Mouse (Mus musculus) heart, postnatal 0 days (tissue): ENCODE measurements around the gene Wwc1. TPM values are rescaled to one million over a fixed set of nuclear protein-coding genes. Genes with fewer than 3 reads are reported as not detected.

ENCODE experiments used
- ATAC-seq: fragments of 200-750 bp; cut with Nextera tagmentation; 2 replicates; pipeline ENCODE4 v1.8.0; 2017; ENCODE audit warnings: low read depth, moderate number of reproducible peaks, moderate library complexity; ENCODE audit not compliant: insufficient read depth
- DNase-seq: peaks from one replicate; pipeline ENCODE4 v3.0.0-alpha.2; 2016; ENCODE audit warnings: low spot score
- H3K27ac ChIP-seq: fragments of 300-500 bp; sonication (generic); 2 replicates; pipeline ENCODE4 v1.5.1; 2014; ENCODE audit warnings: low read depth, mild to moderate bottlenecking
- H3K27me3 ChIP-seq: fragments of 300-500 bp; sonication (generic); 2 replicates; pipeline ENCODE4 v1.6.1; 2014; ENCODE audit warnings: low read length, mixed read lengths; ENCODE audit not compliant: control insufficient read depth, insufficient read depth
- H3K36me3 ChIP-seq: fragments of 300-500 bp; sonication (generic); replicated peaks from 2 replicates; pipeline ENCODE4 v1.6.1; 2014; ENCODE audit warnings: low read length, mixed read lengths; ENCODE audit not compliant: control insufficient read depth, insufficient read depth
- H3K4me1 ChIP-seq: fragments of 300-500 bp; sonication (generic); 2 replicates; pipeline ENCODE4 v1.6.1; 2014; ENCODE audit warnings: antibody characterized with exemption; ENCODE audit not compliant: control insufficient read depth, insufficient read depth
- H3K4me2 ChIP-seq: fragments of 300-500 bp; sonication (generic); 2 replicates; pipeline ENCODE4 v1.6.1; 2014; ENCODE audit warnings: low read depth, mild to moderate bottlenecking, low read length, moderate library complexity
- H3K4me3 ChIP-seq: fragments of 300-500 bp; sonication (generic); 2 replicates; pipeline ENCODE4 v1.5.1; 2014; ENCODE audit warnings: low read depth, low read length
- H3K9ac ChIP-seq: fragments of 300-500 bp; sonication (generic); replicated peaks from 2 replicates; pipeline ENCODE4 v1.6.1; 2014; ENCODE audit warnings: low read depth, low read length, mixed read lengths
- H3K9me3 ChIP-seq: fragments of 300-500 bp; sonication (generic); replicated peaks from 2 replicates; pipeline ENCODE4 v1.6.1; 2016; ENCODE audit warnings: low read length; ENCODE audit not compliant: control insufficient read depth
- CTCF ChIP-seq: IDR thresholded peaks from 2 replicates; pipeline ENCODE4 v1.5.1; 2016; ENCODE audit warnings: antibody characterized with exemption, control low read depth, low read depth
- EP300 ChIP-seq: IDR thresholded peaks from 2 replicates; pipeline ENCODE4 v1.6.1; 2016; ENCODE audit warnings: antibody characterized with exemption, low read depth
- WGBS: fragments of 180-500 bp; shearing (Covaris S2); extraction: QIAGEN DNeasy Blood & Tissue Kit; methylation state at CpG from one replicate; pipeline ENCODE4 v1.1.7; 2014; 5-methylcytosine and 5-hydroxymethylcytosine counted together
- polyA plus RNA-seq: library from polyadenylated mRNA; unstranded; fragments of >200 nt; fragmentation: Nextera tagmentation; extraction: Ambion mirVana; gene quantifications from 2 replicates; pipeline ENCODE4 v1.2.1, GENCODE M21; 2015
- total RNA-seq: library from RNA; depleted of rRNA; stranded (reverse); fragments of >200 nt; gene quantifications from 2 replicates; pipeline ENCODE4 v1.2.3, GENCODE M21; 2014; ENCODE audit warnings: low replicate concordance

Gene Wwc1
- total and polyA plus RNA-seq, 2 experiments from 2014 or later: 0.31 to 1.6 TPM

DNA sequence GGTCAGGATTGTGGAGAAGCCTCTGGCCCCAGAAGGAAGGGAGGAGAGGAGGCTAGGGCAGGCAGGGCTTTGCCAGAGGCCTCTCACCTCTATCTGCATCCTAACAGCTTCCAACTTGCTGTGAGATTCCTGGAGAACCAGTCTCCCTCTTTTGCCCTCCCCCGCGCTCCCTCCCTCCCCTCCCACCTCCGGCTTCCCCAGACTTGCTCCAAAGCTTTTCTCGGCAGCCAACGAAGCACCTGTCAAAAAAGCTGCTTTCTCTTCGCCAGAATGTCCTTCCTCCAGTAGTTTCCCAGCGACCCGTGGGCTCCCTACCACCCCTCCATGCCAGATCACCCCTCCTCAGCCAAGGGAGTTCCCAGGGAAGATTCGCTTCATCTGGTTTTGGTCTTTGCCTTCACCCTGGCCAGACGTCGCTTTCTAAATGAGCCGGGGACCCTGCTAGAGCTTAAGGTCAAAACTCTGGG lies 1.0 kb downstream of the Wwc1 start:
- H3K36me3 ChIP-seq: no peaks in the 10 kb centered on the region
- H3K27me3 ChIP-seq: peaks cover 29% of the 10 kb centered on the region
- H3K27ac ChIP-seq: no peak overlapping the region
- H3K4me2 ChIP-seq: peak overlapping the region; percentile 100
- H3K4me3 ChIP-seq: peak overlapping the region; percentile 74
- H3K4me1 ChIP-seq: no peaks in the 10 kb centered on the region
- H3K9me3 ChIP-seq: no peaks in the 10 kb centered on the region
- no peak for DNase-seq
- WGBS: 3% methylated on average over 11 of the region's 12 CpGs
- no peak for TF ChIP-seq EP300
- TF ChIP-seq CTCF: no peak
- 0 out of 2 replicates have a peak overlapping the region, but pooled peaks have one; percentile 57 for H3K9ac ChIP-seq
- 0 out of 2 replicates have a peak, but pooled peaks have one; percentile 20 for ATAC-seq

GRCm38 (mm10) chr11:35977796-35978195 lies 2.5 kb downstream of the Wwc1 start:
- 83% methylated on average over 3 of the region's 3 CpGs for WGBS
- Histone ChIP-seq H3K4me1 (no peaks in the 10 kb centered on the region), H3K9me3 (no peaks in the 10 kb centered on the region), H3K27me3 (peaks cover 29% of the 10 kb centered on the region), H3K4me3 (no peak overlapping the region), H3K9ac (no peak overlapping the region), H3K27ac (no peak overlapping the region), H3K36me3 (no peaks in the 10 kb centered on the region), H3K4me2 (no peak overlapping the region)
- no peak for TF ChIP-seq EP300
- no peak for TF ChIP-seq CTCF
- DNase-seq (no peak), ATAC-seq (no peak)

- no peak overlapping the region for H3K4me3 ChIP-seq
- WGBS: 76% methylated on average over 6 of the region's 6 CpGs
These were observed 3.2 kb downstream of the Wwc1 start for GRCm38 (mm10) chr11:35977096-35977495.

DNA sequence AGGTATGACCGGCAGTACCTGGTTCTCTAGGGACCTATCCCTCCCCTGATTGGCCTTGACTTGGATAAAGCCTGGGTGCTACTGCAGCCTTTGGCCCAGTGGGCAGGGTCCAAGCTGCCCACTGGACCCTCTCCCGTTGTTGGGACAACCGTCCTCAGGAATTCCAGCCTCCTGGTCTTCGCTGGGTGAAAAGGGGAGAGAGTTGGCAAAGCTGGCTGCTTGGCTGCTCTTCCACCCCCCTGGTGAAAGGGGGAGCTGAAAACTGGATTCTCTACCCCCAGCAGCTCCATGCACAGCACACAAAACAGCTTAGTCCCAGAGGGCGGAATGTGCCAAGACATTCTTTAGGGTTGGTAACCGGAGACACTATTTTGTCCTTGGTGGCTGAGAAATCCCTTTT lies 3.8 kb downstream of the Wwc1 start:
- Histone ChIP-seq H3K9me3 (no peaks in the 10 kb centered on the region), H3K27me3 (peaks cover 22% of the 10 kb centered on the region), H3K9ac (no peak overlapping the region), H3K36me3 (no peaks in the 10 kb centered on the region), H3K4me3 (no peak overlapping the region), H3K4me2 (no peak overlapping the region), H3K27ac (no peak overlapping the region), H3K4me1 (no peaks in the 10 kb centered on the region)
- no peak for DNase-seq
- no peak for ATAC-seq
- WGBS: 58% methylated on average over 6 of the region's 6 CpGs
- TF ChIP-seq CTCF: no peak
- TF ChIP-seq EP300: no peak

More at GRCm38 (mm10) chr11:35977096-35977495, 3.2 kb downstream of the Wwc1 start:
- H3K27me3 ChIP-seq: peaks cover 28% of the 10 kb centered on the region
- no peaks in the 10 kb centered on the region for H3K4me1 ChIP-seq
- H3K4me2 ChIP-seq: no peak overlapping the region
- ATAC-seq (no peak), DNase-seq (no peak)
- H3K9me3 ChIP-seq: no peaks in the 10 kb centered on the region
- H3K27ac ChIP-seq: no peak overlapping the region
- TF ChIP-seq EP300 (no peak), CTCF (no peak)
- H3K9ac ChIP-seq: no peak overlapping the region
- H3K36me3 ChIP-seq: no peaks in the 10 kb centered on the region

- Histone ChIP-seq H3K27me3 (peaks cover 17% of the 10 kb centered on the region), H3K4me1 (no peaks in the 10 kb centered on the region), H3K27ac (no peak overlapping the region), H3K36me3 (no peaks in the 10 kb centered on the region), H3K4me3 (no peak overlapping the region), H3K9ac (no peak overlapping the region), H3K9me3 (no peaks in the 10 kb centered on the region), H3K4me2 (no peak overlapping the region)
- WGBS: 73% methylated on average over 6 of the region's 6 CpGs
- ATAC-seq (no peak), DNase-seq (no peak)
- TF ChIP-seq CTCF (no peak), EP300 (no peak)
These were observed 5.5 kb downstream of the Wwc1 start for GRCm38 (mm10) chr11:35974632-35975450.
